Mouse (Mus musculus) CH12F3 (cell line): ENCODE data around the gene Smc5.

ENCODE experiments used
- in situ Hi-C: fragments of 300-500 bp; cut with MboI; formaldehyde crosslinking; loops from 2 replicates; pipeline ENCODE4 v1.14.3; 2020; ENCODE audit warnings: low sequenced_read_pairs

The Smc5 gene

GRCm38 (mm10) chr19:23191486-23191885 is 82.2 kb downstream of the Smc5 start:
- in situ Hi-C loops = no loop called here

GRCm38 (mm10) chr19:23189744-23190143 is 84.0 kb downstream of the Smc5 start:
- in situ Hi-C loops = no loop called here

DNA sequence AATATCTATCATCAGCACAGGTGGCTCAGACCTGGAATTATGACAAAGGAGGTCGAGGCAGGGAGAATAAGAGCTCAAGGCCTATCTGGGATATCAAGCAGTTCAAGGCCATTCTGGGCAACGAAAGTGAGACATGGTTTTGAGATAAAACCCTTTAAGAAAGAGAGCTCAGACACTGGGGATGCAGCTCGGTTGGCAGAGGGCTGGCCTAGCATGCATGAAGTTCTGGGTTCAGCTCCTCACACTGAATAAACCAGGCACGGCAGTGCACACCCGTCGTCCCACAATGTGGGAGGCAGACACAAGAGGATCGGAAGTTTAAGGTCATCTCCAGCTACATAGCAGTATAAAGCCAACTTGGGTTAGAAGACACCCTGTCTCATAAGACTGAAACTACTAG is 84.7 kb downstream of the Smc5 start:
- in situ Hi-C loops = no loop called here

- in situ Hi-C loops = no loop called here
Observed at GRCm38 (mm10) chr19:23187732-23188131, 86.0 kb downstream of the Smc5 start.

DNA sequence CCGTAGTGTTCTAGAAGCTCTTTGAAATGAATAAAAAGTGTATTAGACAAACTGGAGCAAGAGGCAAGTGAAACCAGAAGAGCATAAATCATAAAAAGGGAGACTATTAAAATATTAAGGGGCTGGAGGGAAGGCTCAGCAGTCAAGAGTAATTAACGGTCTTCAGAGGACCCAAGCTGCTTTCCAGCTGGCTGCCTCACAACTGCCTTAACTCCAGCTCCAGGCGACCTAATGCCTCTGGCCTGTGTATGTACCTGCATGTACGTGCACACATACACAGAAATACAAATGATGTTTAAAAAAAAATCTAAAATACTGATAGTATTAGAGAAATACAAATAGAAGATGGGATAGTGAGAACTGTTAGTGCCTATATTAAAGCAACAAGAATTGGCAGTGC is 89.6 kb downstream of the Smc5 start:
- in situ Hi-C loops = no loop called here

- in situ Hi-C loops = no loop called here
Observed at GRCm38 (mm10) chr19:23183493-23183892, 90.2 kb downstream of the Smc5 start.

- in situ Hi-C loops = no loop called here
Observed at GRCm38 (mm10) chr19:23178533-23178932, 95.2 kb downstream of the Smc5 start.

DNA sequence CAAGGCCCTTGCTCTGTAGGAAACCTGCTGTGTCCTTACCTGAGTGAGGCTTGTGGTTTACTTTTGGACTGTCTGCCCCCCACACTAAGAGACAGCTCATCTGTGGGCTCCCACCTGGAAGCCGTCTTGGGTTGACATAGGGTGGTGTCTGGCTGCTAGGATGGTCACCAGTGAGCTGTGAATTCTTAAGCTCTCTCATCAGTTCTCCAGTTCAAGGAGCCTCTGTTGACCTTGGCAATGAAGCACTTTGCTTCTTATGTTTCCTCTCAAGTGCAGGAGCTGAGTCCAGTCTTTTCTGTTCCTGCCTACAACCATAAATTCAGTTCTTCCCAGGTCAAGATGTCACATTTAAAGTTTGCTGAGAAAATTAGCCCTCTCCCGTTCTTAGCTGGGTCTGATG is 98.2 kb downstream of the Smc5 start:
- in situ Hi-C loops = no loop called here

GRCm38 (mm10) chr19:23175090-23175489 is 98.6 kb downstream of the Smc5 start:
- in situ Hi-C loops = no loop called here

GRCm38 (mm10) chr19:23171136-23171535 is 102.6 kb downstream of the Smc5 start:
- in situ Hi-C loops = no loop called here

DNA sequence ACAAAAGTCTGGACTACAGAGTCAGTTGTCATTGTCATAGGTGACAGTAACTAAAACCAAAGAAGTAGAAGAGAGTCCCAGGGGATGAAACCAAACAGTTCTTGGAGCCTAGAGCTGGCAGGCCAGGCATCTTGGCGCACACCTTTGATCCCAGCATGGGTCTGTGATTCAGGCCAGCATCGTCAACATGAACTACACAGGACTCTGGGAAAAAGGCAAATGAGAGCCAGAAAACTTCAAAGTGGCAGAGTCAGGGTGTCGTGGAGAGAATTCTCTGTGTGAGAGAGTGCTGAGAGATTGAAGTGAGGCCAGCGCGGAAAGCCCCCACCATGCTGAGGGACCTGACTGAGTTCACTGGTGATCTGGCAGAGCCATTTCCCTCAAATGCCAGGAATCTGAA is 103.2 kb downstream of the Smc5 start:
- in situ Hi-C loops = no loop called here

- in situ Hi-C loops = no loop called here
Observed at GRCm38 (mm10) chr19:23169659-23170050, 104.0 kb downstream of the Smc5 start.

GRCm38 (mm10) chr19:23168899-23169658 is 104.6 kb downstream of the Smc5 start:
- in situ Hi-C loops = no loop called here

DNA sequence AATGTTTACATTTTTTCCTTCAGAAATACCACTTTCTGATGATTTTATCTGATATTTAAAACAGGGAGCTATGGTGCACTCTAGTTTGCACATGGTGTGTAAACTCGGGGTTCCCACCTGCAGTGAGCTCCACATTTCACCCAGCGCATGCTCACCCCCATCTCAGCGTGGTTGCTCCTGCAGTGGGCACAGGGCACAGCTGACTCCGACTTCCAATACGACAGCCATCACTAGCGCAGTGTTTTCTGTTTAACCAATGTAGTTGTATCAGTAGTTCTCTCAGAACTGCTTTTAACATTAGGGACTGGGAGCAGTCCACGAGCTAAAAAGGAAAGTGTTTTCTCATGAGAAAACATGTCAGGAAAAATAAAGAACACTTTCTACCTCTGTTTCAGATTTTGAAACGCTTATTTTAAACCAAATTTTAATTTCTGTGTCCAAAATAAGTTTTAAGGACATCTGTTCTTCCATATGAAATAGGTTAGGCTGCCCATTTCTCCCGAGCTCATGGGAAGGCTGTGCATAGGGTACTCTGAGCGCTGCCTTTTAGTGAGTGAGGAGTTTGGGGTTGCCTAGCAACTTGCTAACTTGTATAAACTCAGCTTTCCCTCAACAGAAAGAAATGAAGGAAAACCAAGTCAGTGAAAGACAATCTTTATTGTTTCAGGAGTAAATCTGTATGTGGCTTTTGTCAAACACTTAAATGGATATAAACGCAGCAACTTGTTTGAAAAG is 107.0 kb downstream of the Smc5 start:
- in situ Hi-C loops = no loop called here

- in situ Hi-C loops = no loop called here
Observed at GRCm38 (mm10) chr19:23164651-23165240, 109.0 kb downstream of the Smc5 start.

GRCm38 (mm10) chr19:23163361-23163760 is 110.3 kb downstream of the Smc5 start:
- in situ Hi-C loops = no loop called here

- in situ Hi-C loops = no loop called here
Observed at GRCm38 (mm10) chr19:23162877-23163276, 110.8 kb downstream of the Smc5 start.

DNA sequence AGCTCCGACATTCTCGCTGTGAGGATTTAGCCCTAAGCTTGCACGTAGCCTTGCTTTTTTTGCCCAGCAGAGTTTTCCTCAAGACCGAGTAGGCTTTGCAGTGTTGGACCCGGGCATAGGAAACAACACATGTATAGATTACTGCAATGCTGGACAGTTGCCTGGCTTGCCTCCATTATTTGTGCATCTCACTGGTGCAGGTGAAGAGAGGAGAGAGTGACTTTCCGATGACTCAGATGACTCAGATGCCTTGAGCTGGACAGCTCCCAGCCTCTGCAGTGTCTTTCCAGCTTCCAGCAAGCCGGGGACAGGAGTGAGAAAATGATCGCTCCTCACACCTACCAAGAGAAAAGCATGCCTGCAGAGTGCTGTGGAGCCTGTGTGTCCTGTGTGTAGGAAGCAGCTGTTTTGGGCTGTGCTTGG is 111.3 kb downstream of the Smc5 start:
- in situ Hi-C loops = no loop called here

DNA sequence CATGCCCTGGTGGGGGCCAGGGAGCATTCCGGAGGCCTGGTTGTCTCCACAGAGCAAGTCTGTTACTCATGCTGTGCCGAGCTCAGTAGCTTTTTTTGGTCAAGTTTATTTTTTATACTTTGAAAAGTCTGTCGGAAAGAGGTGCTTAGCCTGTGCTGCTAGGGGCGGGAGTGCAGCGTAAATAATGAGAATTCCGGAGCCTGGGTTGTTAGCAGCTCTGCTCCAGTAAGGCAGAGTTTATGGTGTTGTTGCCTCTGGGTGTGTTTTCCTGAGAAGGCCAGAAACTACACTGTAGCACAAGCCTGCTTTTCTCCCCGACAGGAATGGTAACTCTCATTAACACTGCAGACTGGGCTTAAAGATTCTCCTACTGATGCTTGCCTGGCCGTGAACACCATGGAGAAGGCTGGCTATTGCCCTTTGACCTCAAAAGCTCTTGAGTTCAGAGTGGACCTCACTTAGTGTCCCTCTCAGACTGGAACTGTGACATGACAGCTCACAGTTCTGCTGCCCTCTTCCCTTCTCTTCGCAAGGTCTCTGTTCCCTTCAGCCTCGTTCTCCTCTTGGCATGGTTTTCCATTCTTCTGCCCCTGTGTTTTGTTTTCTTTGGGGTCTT is 113.8 kb downstream of the Smc5 start:
- in situ Hi-C loops = no loop called here
